Mouse (Mus musculus) neural tube, embryonic 12.5 days (tissue): ENCODE measurements at regions not wholly inside any gene's neighbourhood (a gene's known extent, or its start where the extent isn't known, plus 50 kb on each side); places are given as distances from the start of the nearest gene placed in this dataset.

Source experiments
- ATAC-seq: fragments of 200-750 bp; cut with Nextera tagmentation; 2 replicates; pipeline ENCODE4 v1.8.0; 2017; ENCODE audit warnings: low read depth, mild to moderate bottlenecking, moderate TSS enrichment, moderate library complexity; ENCODE audit not compliant: low FRiP score
- H3K27ac ChIP-seq: fragments of 300-500 bp; sonication (generic); 2 replicates; pipeline ENCODE4 v1.5.1; 2016
- H3K27me3 ChIP-seq: fragments of 300-500 bp; sonication (generic); replicated peaks from 2 replicates; pipeline ENCODE4 v1.6.1; 2016; ENCODE audit warnings: mild to moderate bottlenecking
- H3K36me3 ChIP-seq: fragments of 300-500 bp; sonication (generic); 2 replicates; pipeline ENCODE4 v1.6.1; 2016; ENCODE audit warnings: mild to moderate bottlenecking
- H3K4me1 ChIP-seq: fragments of 300-500 bp; sonication (generic); 2 replicates; pipeline ENCODE4 v1.6.1; 2016
- H3K4me2 ChIP-seq: fragments of 300-500 bp; sonication (generic); replicated peaks from 2 replicates; pipeline ENCODE4 v1.6.1; 2016; ENCODE audit warnings: mild to moderate bottlenecking
- H3K4me3 ChIP-seq: fragments of 300-500 bp; sonication (generic); 2 replicates; pipeline ENCODE4 v1.5.1; 2016
- H3K9ac ChIP-seq: fragments of 300-500 bp; sonication (generic); 2 replicates; pipeline ENCODE4 v1.6.1; 2016; ENCODE audit warnings: mild to moderate bottlenecking
- H3K9me3 ChIP-seq: fragments of 300-500 bp; sonication (generic); 2 replicates; pipeline ENCODE4 v1.6.1; 2016; ENCODE audit warnings: mild to moderate bottlenecking
- WGBS: fragments of 180-500 bp; shearing (Covaris S2); methylation state at CpG from one replicate; pipeline ENCODE4 v1.1.7; 2016; 5-methylcytosine and 5-hydroxymethylcytosine counted together

- Histone ChIP-seq H3K27me3 (no peaks in the 10 kb centered on the region), H3K9me3 (no peaks in the 10 kb centered on the region), H3K27ac (no peak overlapping the region), H3K4me1 (no peaks in the 10 kb centered on the region), H3K36me3 (no peaks in the 10 kb centered on the region), H3K4me2 (no peak overlapping the region), H3K4me3 (no peak overlapping the region), H3K9ac (no peak overlapping the region)
- WGBS = 92% methylated on average over 6 of the region's 6 CpGs
- no peak for ATAC-seq
Observed at GRCm38 (mm10) chr7:145098335-145098734, 109.6 kb downstream of the 1810010D01Rik start.

- Histone ChIP-seq H3K4me3 (no peak overlapping the region), H3K27me3 (no peaks in the 10 kb centered on the region), H3K27ac (no peak overlapping the region), H3K4me1 (no peaks in the 10 kb centered on the region), H3K9me3 (no peaks in the 10 kb centered on the region), H3K4me2 (no peak overlapping the region), H3K9ac (no peak overlapping the region), H3K36me3 (no peaks in the 10 kb centered on the region)
- WGBS = 87% methylated on average over 7 of the region's 7 CpGs
- no peak for ATAC-seq
Observed at GRCm38 (mm10) chr7:145094134-145094526, 113.8 kb downstream of the 1810010D01Rik start.

GRCm38 (mm10) chr7:145093417-145094133, 114.3 kb downstream of the 1810010D01Rik start:
- H3K27ac ChIP-seq = no peak overlapping the region
- H3K9me3 ChIP-seq = no peaks in the 10 kb centered on the region
- no peak overlapping the region for H3K4me2 ChIP-seq
- H3K4me3 ChIP-seq = no peak overlapping the region
- no peaks in the 10 kb centered on the region for H3K27me3 ChIP-seq
- no peak for ATAC-seq
- H3K4me1 ChIP-seq = no peaks in the 10 kb centered on the region
- H3K9ac ChIP-seq = no peak overlapping the region
- WGBS = 90% methylated on average over 3 of the region's 3 CpGs
- H3K36me3 ChIP-seq = no peaks in the 10 kb centered on the region

- Histone ChIP-seq H3K9me3 (no peaks in the 10 kb centered on the region), H3K4me2 (no peak overlapping the region), H3K9ac (no peak overlapping the region), H3K4me1 (no peaks in the 10 kb centered on the region), H3K27ac (no peak overlapping the region), H3K27me3 (no peaks in the 10 kb centered on the region), H3K4me3 (no peak overlapping the region), H3K36me3 (no peaks in the 10 kb centered on the region)
- ATAC-seq = no peak
- 82% methylated on average over 6 of the region's 6 CpGs for WGBS
Observed at GRCm38 (mm10) chr7:145092392-145093176, 115.3 kb downstream of the 1810010D01Rik start.

DNA sequence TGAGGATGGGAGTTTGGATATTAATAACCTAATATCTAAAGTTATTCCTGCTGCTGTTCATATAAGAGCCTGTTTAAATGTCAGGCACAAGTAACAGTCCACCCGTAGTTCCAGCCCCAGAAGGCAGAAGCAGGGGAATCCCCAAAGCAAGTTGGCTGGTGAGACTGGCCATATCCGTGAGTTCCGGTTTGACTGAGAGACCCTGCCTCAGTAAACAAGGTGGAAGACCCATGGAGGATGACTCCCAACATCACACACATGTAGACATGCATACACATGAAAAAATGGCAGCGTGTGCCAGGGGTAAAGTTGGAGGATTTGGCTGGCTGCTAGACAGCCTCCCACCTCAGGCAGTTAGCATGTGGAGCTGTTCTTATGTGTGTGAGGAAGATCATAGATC, 117.1 kb downstream of the 1810010D01Rik start:
- WGBS = 90% methylated on average over 4 of the region's 4 CpGs

DNA sequence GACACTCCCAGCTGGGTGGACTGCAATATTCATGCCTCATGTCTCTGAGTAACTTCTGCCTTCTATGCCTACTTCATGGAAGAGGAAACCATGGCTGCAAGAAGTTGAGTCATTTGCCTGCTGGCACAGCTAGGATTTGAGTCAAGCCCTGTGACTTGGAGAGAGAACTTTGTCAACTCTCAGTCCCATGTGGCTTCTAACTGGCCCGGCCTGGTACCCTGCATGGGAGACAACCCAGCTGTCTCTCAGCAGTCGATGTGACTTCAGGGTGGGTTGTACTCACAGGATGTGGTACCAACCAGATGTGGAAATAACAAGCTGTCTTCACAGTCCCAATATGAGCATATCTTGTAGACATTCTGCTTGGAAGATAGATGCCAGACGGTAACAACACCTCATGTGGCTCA, 118.6 kb downstream of the 1810010D01Rik start:
- ATAC-seq = no peak
- Histone ChIP-seq H3K9ac (no peak overlapping the region), H3K9me3 (peaks cover 4% of the 10 kb centered on the region; the same call in 1 of the 2 replicates), H3K36me3 (no peaks in the 10 kb centered on the region), H3K4me2 (no peak overlapping the region), H3K27me3 (no peaks in the 10 kb centered on the region), H3K4me1 (no peaks in the 10 kb centered on the region), H3K4me3 (no peak overlapping the region), H3K27ac (no peak overlapping the region)
- 84% methylated on average over 3 of the region's 3 CpGs for WGBS

More for the DNA sequence above, 117.1 kb downstream of the 1810010D01Rik start:
- no peak overlapping the region for H3K4me2 ChIP-seq
- H3K9me3 ChIP-seq = no peaks in the 10 kb centered on the region
- no peaks in the 10 kb centered on the region for H3K4me1 ChIP-seq
- H3K9ac ChIP-seq = no peak overlapping the region
- no peaks in the 10 kb centered on the region for H3K36me3 ChIP-seq
- ATAC-seq = no peak
- H3K4me3 ChIP-seq = no peak overlapping the region
- no peaks in the 10 kb centered on the region for H3K27me3 ChIP-seq
- no peak overlapping the region for H3K27ac ChIP-seq

DNA sequence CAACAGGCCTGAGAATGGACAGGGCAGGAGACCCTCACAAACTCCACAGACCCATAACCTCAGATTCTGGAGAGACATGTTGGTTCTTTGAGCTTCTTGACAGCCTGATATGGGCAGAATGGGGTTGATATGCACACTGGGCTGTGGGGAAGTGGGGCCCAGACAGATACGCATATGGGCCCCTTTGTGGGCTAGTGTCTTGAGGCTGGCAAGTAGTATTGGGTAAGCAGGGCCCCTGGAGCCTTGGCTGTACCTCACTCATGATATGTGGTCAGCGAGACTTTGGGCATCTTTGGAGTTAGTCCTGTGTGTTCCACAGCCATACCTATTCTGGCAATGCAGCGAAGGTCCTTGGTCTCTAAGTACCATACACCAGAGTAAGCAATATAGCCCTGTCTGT, 119.3 kb downstream of the 1810010D01Rik start:
- no peak for ATAC-seq
- H3K4me2 ChIP-seq = no peak overlapping the region
- H3K27me3 ChIP-seq = no peaks in the 10 kb centered on the region
- no peak overlapping the region for H3K9ac ChIP-seq
- 90% methylated on average over 3 of the region's 3 CpGs for WGBS
- H3K27ac ChIP-seq = no peak overlapping the region
- no peaks in the 10 kb centered on the region for H3K36me3 ChIP-seq
- no peak overlapping the region for H3K4me3 ChIP-seq
- H3K4me1 ChIP-seq = no peaks in the 10 kb centered on the region
- peaks cover 4% of the 10 kb centered on the region; the same call in 1 of the 2 replicates for H3K9me3 ChIP-seq

DNA sequence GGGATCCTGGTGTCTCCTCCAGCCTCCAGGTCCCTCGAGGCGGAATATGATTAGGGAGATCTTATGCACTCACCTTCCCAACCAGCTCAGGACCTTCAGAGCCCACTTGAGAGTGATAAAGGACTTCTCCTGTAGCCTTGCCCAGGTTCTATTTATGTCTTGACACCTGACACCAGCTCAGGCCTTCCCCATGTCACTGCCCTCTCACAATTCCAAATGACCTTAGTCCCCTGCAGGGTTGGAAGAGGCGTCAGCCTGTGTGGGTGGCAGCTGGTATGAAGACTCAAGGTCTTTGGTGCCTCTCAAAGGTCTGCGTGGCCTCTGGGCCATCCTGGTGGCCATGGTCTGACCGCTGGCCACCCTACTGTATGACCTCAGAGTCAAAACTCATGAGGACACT, 120.1 kb downstream of the 1810010D01Rik start:
- H3K9ac ChIP-seq = no peak overlapping the region
- no peaks in the 10 kb centered on the region for H3K36me3 ChIP-seq
- no peak overlapping the region for H3K27ac ChIP-seq
- ATAC-seq = no peak
- peaks cover 4% of the 10 kb centered on the region; the same call in 1 of the 2 replicates for H3K9me3 ChIP-seq
- H3K4me1 ChIP-seq = no peaks in the 10 kb centered on the region
- no peaks in the 10 kb centered on the region for H3K27me3 ChIP-seq
- 82% methylated on average over 5 of the region's 5 CpGs for WGBS
- H3K4me3 ChIP-seq = no peak overlapping the region
- no peak overlapping the region for H3K4me2 ChIP-seq

DNA sequence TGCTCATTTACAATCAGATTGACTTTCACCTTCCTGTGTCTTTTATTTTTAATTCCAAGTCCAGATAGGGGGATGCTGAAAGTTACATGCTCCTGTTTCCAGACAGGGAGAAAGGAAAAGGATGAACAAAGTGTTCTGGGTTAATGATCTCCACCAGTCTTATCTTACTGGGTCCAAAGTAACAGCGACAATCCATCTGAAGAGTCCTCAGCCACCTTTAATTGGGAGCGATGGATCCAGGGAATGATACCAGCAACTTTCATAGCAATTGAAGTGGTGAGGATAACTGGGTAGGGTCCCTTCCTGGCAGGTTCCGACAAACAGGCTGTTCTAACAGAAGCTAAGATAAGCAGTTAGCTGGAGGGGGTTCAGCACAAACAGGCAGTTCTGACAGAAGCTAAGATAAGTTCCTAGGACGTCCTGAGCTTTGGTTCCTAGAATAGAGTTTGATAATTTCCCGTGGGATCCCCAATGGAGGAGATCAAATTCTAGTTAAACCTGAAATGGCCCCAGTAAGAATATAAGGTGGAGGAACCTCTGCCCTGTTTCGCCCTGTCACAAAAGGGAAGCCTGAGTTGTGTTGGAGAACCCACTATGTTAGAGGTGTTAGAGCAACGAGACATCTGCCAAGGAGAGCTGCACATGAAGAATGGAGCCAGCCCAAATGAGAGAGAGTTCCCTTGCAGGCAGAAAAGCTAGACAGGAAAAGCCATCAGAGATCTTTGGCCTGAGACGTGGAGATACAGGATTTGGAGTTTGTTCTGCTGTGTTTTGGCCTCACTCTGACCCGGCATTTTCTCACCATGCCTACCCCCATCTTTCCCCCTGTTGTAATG, 124.8 kb downstream of the 1810010D01Rik start:
- Histone ChIP-seq H3K9ac (no peak overlapping the region), H3K9me3 (peaks cover 4% of the 10 kb centered on the region; the same call in 1 of the 2 replicates), H3K4me2 (no peak overlapping the region), H3K4me1 (no peaks in the 10 kb centered on the region), H3K27ac (no peak overlapping the region), H3K27me3 (no peaks in the 10 kb centered on the region), H3K36me3 (no peaks in the 10 kb centered on the region), H3K4me3 (no peak overlapping the region)
- WGBS = 84% methylated on average over 9 of the region's 9 CpGs
- no peak for ATAC-seq

DNA sequence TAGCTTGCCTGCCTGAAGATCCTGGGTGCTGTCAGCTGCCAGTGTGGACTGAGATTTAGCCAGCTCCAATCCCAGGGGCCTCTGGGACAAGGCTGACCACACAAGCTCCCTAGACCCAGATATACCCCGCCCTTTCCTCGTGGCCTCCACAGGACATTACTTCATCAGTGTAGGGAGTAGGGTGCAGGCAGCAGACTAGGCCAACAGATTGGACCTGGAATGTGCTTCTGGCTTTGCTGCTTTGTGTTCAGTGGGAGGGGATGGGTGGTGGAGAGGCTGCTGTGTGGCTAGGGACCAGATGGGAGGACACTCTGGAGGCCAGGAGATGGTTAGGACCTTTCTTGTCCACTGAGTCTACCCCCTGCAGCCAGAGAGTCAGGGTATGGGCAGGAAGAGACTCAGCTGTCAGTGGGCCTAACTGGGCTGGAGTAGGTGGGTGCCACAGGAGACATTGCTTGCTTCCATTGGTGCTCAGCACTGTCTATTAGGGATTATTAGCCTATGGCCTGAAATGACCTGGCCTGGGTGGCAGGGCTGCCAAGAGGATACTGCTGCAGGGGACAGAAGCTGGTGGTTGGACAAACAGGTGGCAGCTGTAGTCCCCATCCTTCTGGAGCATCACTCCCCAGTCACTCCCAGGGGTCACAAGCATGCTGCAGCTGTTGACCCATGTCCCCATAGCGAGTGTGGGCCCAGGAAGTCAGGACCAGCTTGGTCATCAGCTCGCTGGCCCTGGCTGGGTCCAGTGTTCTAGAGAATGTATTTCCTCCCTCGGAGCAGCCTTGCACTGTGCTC, 132.5 kb upstream of the Ccnd1 start:
- Histone ChIP-seq H3K9me3 (no peaks in the 10 kb centered on the region), H3K4me3 (no peak overlapping the region), H3K27ac (no peak overlapping the region), H3K4me1 (no peaks in the 10 kb centered on the region), H3K9ac (no peak overlapping the region), H3K36me3 (no peaks in the 10 kb centered on the region), H3K4me2 (no peak overlapping the region), H3K27me3 (no peaks in the 10 kb centered on the region)
- ATAC-seq = no peak
- WGBS = 81% methylated on average over 5 of the region's 5 CpGs

GRCm38 (mm10) chr7:145071533-145071932, 131.8 kb upstream of the Ccnd1 start:
- H3K4me3 ChIP-seq = no peak overlapping the region
- no peaks in the 10 kb centered on the region for H3K36me3 ChIP-seq
- no peaks in the 10 kb centered on the region for H3K9me3 ChIP-seq
- no peak overlapping the region for H3K27ac ChIP-seq
- 68% methylated on average over 2 of the region's 2 CpGs for WGBS
- no peaks in the 10 kb centered on the region for H3K27me3 ChIP-seq
- no peaks in the 10 kb centered on the region for H3K4me1 ChIP-seq
- H3K9ac ChIP-seq = no peak overlapping the region
- no peak for ATAC-seq
- H3K4me2 ChIP-seq = no peak overlapping the region
